Mouse (Mus musculus): ENCODE results near the gene Zc3h13.
A peak's percentile ranks its signal among the peaks of the same experiment; 100 is the strongest.

Gene Zc3h13

DNA sequence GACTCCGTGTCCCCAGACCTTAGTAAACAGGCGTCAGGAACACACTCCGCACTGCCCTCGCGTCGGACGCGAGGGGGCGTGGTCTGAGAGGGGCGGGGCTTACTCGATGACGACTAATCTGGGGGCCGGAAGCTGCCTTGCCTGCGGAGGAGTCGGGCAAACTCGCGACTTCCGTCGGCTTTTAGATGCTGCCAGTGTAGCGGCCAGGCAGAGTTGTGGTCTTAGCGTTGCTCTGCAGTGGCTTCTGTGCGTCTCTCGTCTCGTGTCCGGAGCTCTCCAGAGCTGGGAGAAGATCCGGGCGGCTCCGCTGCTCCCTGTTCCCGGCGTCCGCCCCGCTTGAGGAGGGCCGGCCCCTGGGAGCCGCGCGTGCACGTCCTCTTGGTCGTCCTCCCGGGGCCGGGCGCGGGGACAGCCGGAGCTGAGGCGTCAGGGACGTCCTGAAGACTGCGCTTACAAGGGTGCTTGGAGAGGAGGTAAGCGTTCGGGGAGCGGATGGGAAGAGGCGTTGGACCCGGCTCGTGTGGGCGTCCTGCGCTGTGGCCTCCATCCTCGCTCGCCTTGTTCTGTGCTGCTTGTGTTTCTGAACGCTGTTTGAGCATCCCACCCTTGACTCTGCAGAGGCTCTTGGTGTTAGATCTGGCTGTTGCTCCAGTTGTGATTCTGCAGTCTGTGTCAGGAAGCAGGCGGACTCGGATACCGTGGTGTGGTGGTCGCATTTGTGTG, at the start of gene Zc3h13:
Zc3h13 (plus strand) TSS at position 181 of the 723 bp plus-strand sequence.
- Histone ChIP-seq H3K9me3 (ENCODE audit: low read length) (no peaks in the 10 kb centered on the region), H3K4me1 (replicated peaks; ENCODE audit: low read depth, low read length) (peaks cover 11% of the 10 kb centered on the region), H3K4me3 (replicated peaks; ENCODE audit: low read length) (peak within 1 kb of the TSS; percentile 99), H3K36me3 (ENCODE audit: insufficient read depth, low read length) (no peaks in the 10 kb centered on the region), H3K27me3 (ENCODE audit: insufficient read depth, low read length) (no peaks in the 10 kb centered on the region)
- TF ChIP-seq CTCF (conservative IDR thresholded peaks at IDR 0.05; ENCODE audit: low read length) (no peak), POU5F1 (IDR thresholded peaks at IDR 0.05; ENCODE audit: borderline replicate concordance, low read length) (no peak), NANOG (IDR thresholded peaks at IDR 0.05; ENCODE audit: borderline replicate concordance, low read length) (no peak)

DNA sequence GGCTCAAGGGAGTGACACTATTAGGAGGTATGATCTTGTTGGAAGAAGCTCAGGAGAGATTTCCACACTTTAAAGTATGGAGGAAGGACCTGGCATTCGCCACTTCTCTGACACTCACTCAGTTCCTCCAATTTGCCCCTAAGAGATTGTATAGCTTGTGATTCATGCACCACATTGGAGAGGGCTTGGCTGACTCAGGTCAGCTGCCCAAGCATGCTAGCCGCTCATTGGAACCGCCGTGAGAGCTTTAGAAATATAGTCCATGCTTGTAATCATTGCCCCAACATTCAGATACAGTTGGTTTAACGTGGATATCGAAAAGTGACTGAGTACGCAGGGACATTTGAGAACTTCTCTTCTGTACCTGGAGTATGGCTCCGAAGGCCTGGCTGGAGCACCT, 48.6 kb upstream of the Zc3h13 start:
- TF ChIP-seq CTCF (conservative IDR thresholded peaks at IDR 0.05; ENCODE audit: low read length): no peak
- no peak for TF ChIP-seq NANOG (IDR thresholded peaks at IDR 0.05; ENCODE audit: borderline replicate concordance, low read length)
- TF ChIP-seq POU5F1 (IDR thresholded peaks at IDR 0.05; ENCODE audit: borderline replicate concordance, low read length): no peak
- no peaks in the 10 kb centered on the region for H3K27me3 ChIP-seq (ENCODE audit: insufficient read depth, low read length)
- H3K36me3 ChIP-seq (ENCODE audit: insufficient read depth, low read length): no peaks in the 10 kb centered on the region
- no peaks in the 10 kb centered on the region for H3K9me3 ChIP-seq (ENCODE audit: low read length)
- no peaks in the 10 kb centered on the region for H3K4me1 ChIP-seq (replicated peaks; ENCODE audit: low read depth, low read length)
- H3K4me3 ChIP-seq (replicated peaks; ENCODE audit: low read length): no peak overlapping the region

- H3K36me3 ChIP-seq (ENCODE audit: insufficient read depth, low read length): no peaks in the 10 kb centered on the region
- TF ChIP-seq NANOG (IDR thresholded peaks at IDR 0.05; ENCODE audit: borderline replicate concordance, low read length): no peak
- TF ChIP-seq CTCF (conservative IDR thresholded peaks at IDR 0.05; ENCODE audit: low read length): no peak
- no peak for TF ChIP-seq POU5F1 (IDR thresholded peaks at IDR 0.05; ENCODE audit: borderline replicate concordance, low read length)
- no peaks in the 10 kb centered on the region for H3K9me3 ChIP-seq (ENCODE audit: low read length)
- H3K4me3 ChIP-seq (replicated peaks; ENCODE audit: low read length): no peak overlapping the region
- no peaks in the 10 kb centered on the region for H3K27me3 ChIP-seq (ENCODE audit: insufficient read depth, low read length)
- H3K4me1 ChIP-seq (replicated peaks; ENCODE audit: low read depth, low read length): no peaks in the 10 kb centered on the region
Measured at GRCm38 (mm10) chr14:75235955-75236635, 48.1 kb upstream of the Zc3h13 start.

- Histone ChIP-seq H3K36me3 (ENCODE audit: insufficient read depth, low read length) (no peaks in the 10 kb centered on the region), H3K4me3 (replicated peaks; ENCODE audit: low read length) (no peak overlapping the region), H3K27me3 (ENCODE audit: insufficient read depth, low read length) (no peaks in the 10 kb centered on the region), H3K4me1 (replicated peaks; ENCODE audit: low read depth, low read length) (no peaks in the 10 kb centered on the region), H3K9me3 (ENCODE audit: low read length) (no peaks in the 10 kb centered on the region)
- no peak for TF ChIP-seq NANOG (IDR thresholded peaks at IDR 0.05; ENCODE audit: borderline replicate concordance, low read length)
- no peak for TF ChIP-seq CTCF (conservative IDR thresholded peaks at IDR 0.05; ENCODE audit: low read length)
- no peak for TF ChIP-seq POU5F1 (IDR thresholded peaks at IDR 0.05; ENCODE audit: borderline replicate concordance, low read length)
Measured at GRCm38 (mm10) chr14:75236636-75237003, 47.6 kb upstream of the Zc3h13 start.

GRCm38 (mm10) chr14:75237096-75237495, 47.1 kb upstream of the Zc3h13 start:
- no peaks in the 10 kb centered on the region for H3K36me3 ChIP-seq (ENCODE audit: insufficient read depth, low read length)
- H3K27me3 ChIP-seq (ENCODE audit: insufficient read depth, low read length): no peaks in the 10 kb centered on the region
- no peak for TF ChIP-seq POU5F1 (IDR thresholded peaks at IDR 0.05; ENCODE audit: borderline replicate concordance, low read length)
- no peak for TF ChIP-seq CTCF (conservative IDR thresholded peaks at IDR 0.05; ENCODE audit: low read length)
- TF ChIP-seq NANOG (IDR thresholded peaks at IDR 0.05; ENCODE audit: borderline replicate concordance, low read length): no peak

GRCm38 (mm10) chr14:75238054-75238692, 46.0 kb upstream of the Zc3h13 start:
- no peaks in the 10 kb centered on the region for H3K27me3 ChIP-seq (ENCODE audit: insufficient read depth, low read length)
- H3K4me3 ChIP-seq (replicated peaks; ENCODE audit: low read length): no peak overlapping the region
- H3K36me3 ChIP-seq (ENCODE audit: insufficient read depth, low read length): no peaks in the 10 kb centered on the region
- TF ChIP-seq NANOG (IDR thresholded peaks at IDR 0.05; ENCODE audit: borderline replicate concordance, low read length): no peak
- no peak for TF ChIP-seq POU5F1 (IDR thresholded peaks at IDR 0.05; ENCODE audit: borderline replicate concordance, low read length)
- no peak for TF ChIP-seq CTCF (conservative IDR thresholded peaks at IDR 0.05; ENCODE audit: low read length)
- no peaks in the 10 kb centered on the region for H3K4me1 ChIP-seq (replicated peaks; ENCODE audit: low read depth, low read length)
- H3K9me3 ChIP-seq (ENCODE audit: low read length): no peaks in the 10 kb centered on the region

More at GRCm38 (mm10) chr14:75237096-75237495, 47.1 kb upstream of the Zc3h13 start:
- Histone ChIP-seq H3K9me3 (ENCODE audit: low read length) (no peaks in the 10 kb centered on the region), H3K4me3 (replicated peaks; ENCODE audit: low read length) (no peak overlapping the region), H3K4me1 (replicated peaks; ENCODE audit: low read depth, low read length) (no peaks in the 10 kb centered on the region)

- no peaks in the 10 kb centered on the region for H3K9me3 ChIP-seq (ENCODE audit: low read length)
- no peaks in the 10 kb centered on the region for H3K4me1 ChIP-seq (replicated peaks; ENCODE audit: low read depth, low read length)
- TF ChIP-seq CTCF (conservative IDR thresholded peaks at IDR 0.05; ENCODE audit: low read length) (no peak), NANOG (IDR thresholded peaks at IDR 0.05; ENCODE audit: borderline replicate concordance, low read length) (no peak), POU5F1 (IDR thresholded peaks at IDR 0.05; ENCODE audit: borderline replicate concordance, low read length) (no peak)
- H3K36me3 ChIP-seq (ENCODE audit: insufficient read depth, low read length): no peaks in the 10 kb centered on the region
- no peak within 1 kb of the TSS for H3K4me3 ChIP-seq (replicated peaks; ENCODE audit: low read length)
- H3K27me3 ChIP-seq (ENCODE audit: insufficient read depth, low read length): no peaks in the 10 kb centered on the region
Measured at GRCm38 (mm10) chr14:75242087-75242486, 42.1 kb upstream of the Zc3h13 start, which contains the start of gene Cpb2. Cpb2 (plus strand) TSS chr14:75242287.
